Mouse (Mus musculus): ENCODE data around the gene Lair1.
"Not testable (repeated sequence)": the region's sequence is repeated elsewhere in the genome, so short reads cannot be mapped to it uniquely, and the experiment has no call there.

The Lair1 gene

DNA sequence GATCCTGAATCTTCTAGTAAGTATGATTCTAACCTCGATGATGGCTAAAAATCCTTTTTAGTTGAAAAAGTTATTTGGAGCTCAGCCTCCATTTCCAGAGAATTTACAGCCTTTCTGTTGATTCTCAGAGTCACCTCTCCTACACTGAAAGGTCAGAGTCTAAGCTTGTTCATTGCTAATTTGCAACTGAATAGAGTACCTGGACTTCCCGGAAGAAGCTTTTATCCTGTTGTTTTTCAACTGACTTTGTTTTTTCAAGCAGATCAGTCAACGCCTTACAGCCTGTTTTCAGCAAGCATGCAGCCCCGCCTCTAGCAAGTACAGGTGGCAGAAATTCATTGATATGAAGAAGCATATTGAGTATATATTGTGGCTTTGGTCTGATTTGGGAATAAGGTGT is 59.0 kb downstream of the Lair1 start:
- DNase-seq (ENCODE audit: low read depth, low spot score): not testable (repeated sequence)

DNA sequence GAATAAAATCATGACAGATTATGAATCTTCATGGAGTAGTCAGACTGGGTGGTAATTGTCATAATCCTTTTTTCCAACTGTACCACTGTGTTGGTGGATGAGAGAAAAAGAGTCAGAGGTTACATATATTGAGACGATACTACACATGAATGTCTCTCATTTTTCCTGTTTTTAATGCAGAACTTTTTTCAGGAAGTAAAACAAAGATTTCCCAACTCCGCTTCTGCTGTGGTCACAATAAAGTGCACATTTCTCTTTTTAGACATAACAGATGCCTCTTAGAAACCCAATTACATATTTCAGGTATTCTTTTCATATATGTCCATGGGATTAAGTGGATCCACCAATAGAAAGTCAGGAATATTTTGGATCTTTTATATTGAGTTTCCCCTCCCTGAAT is 101.0 kb downstream of the Lair1 start:
- no peak for DNase-seq (ENCODE audit: low read depth, low spot score)

DNA sequence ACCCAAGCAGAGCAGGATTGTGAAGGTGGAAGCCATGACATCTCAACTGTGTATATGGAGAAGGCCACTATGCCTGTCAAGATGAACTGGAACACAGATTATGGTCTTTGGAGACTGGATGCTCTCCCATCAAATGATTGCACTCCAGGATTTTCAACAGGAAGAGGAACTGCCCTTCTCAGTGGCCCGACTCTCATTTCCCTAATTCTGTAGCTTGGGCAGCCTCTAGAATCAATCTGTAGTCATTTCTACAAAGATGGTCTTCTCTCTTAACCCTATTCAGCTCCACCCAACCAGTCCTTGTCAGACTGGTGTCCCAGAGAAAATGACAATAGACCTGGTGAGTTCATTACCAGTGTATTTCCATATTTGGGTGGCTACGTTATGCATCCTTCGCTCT is 105.6 kb downstream of the Lair1 start:
- no peak for DNase-seq (ENCODE audit: low read depth, low spot score)
